Mouse (Mus musculus) layer of hippocampus, postnatal 25 days (tissue): Measurements from ENCODE around the gene Rps19bp1. TPM values are rescaled to one million over a fixed set of nuclear protein-coding genes. Genes with fewer than 3 reads are reported as not detected.
A peak's percentile ranks its signal among the peaks of the same experiment; 100 is the strongest.

Experiments
- DNase-seq, 2 experiments: peaks; one replicate each; pipeline ENCODE4 v3.0.0; 2022; ENCODE audit warnings: mixed read lengths in 2 of 2, low spot score in 1 of 2; ENCODE audit errors: extremely low spot score in 1 of 2
- total RNA-seq, 2 experiments: library from RNA; stranded (reverse); gene quantifications; 2 replicates each; pipeline ENCODE4 v1.2.3; 2021

Gene Rps19bp1
- total RNA-seq, 2 experiments from 2014 or later = 30.8 to 35.6 TPM

DNA sequence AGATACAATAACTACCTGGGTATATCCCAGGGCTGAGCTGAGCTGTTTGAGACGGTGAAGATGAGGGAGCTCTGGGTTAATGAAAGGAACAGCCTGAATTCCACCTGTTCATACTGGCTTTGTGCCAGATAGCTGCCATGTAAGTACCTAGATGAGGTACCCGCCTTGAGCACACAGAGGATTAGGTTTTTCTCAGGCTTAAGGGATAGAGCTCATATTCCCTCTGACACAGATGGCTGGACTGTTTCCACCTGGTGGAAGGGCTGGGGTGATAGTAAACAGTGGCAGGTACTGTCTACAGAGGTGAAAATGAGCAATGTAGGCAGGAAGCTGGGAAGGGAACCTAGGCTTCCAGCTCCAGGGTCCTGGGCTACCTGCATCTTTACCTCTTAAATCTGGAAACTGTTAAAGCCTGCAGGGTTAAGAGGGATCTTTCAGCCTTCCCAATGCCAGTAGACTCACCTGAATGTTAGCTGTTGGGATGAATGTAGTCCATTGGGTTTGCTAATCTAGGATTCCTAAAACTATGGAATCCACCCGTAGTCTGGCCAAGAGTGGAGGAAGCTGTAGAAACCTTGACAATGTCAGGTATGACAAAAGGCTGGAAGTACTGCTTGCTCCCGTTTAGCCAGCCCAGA, 6.4 kb downstream of the Rps19bp1 start:
- no peak for DNase-seq

DNA sequence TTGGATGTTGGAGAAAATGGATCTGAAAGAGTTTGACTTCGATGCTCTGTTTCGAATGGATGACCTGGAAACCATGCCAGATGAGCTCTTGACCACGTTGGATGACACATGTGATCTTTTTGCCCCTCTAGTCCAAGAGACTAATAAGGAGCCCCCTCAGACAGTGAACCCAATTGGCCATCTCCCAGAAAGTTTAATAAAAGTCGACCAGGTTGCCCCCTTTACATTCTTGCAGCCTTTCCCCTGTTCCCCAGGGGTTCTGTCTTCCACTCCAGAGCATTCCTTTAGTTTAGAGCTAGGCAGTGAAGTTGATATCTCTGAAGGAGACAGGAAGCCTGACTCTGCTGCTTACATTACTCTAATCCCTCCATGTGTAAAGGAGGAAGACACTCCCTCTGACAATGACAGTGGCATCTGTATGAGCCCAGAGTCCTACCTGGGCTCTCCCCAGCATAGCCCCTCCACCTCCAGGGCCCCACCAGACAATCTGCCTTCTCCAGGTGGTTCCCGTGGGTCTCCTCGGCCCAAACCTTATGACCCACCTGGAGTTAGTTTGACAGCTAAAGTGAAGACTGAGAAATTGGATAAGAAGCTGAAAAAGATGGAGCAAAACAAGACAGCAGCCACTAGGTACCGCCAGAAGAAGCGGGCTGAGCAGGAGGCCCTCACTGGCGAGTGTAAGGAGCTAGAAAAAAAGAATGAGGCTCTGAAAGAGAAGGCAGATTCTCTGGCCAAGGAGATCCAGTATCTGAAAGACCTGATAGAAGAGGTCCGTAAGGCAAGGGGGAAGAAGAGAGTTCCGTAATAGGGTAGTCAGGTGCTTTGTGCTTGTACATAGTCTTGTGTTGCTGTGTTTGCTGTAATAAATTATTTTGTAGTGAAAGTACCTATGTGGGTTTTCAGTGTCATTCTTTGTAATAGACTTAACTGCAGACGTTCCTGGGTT, 7.2 kb downstream of the Rps19bp1 start:
- DNase-seq = no peak

DNA sequence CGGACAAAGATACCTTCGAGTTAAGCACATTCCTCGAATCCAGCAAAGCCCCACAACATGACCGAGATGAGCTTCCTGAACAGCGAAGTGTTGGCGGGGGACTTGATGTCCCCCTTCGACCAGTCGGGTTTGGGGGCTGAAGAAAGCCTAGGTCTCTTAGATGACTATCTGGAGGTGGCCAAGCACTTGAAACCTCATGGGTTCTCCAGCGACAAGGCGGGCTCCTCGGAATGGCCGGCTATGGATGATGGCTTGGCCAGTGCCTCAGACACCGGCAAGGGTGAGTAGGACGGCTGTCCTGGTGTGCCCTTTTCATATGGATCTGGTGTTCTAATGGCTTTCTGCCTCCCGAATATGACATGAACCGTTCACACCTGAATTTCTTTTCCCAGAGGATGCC, 7.9 kb downstream of the Rps19bp1 start:
- no peak for DNase-seq

DNA sequence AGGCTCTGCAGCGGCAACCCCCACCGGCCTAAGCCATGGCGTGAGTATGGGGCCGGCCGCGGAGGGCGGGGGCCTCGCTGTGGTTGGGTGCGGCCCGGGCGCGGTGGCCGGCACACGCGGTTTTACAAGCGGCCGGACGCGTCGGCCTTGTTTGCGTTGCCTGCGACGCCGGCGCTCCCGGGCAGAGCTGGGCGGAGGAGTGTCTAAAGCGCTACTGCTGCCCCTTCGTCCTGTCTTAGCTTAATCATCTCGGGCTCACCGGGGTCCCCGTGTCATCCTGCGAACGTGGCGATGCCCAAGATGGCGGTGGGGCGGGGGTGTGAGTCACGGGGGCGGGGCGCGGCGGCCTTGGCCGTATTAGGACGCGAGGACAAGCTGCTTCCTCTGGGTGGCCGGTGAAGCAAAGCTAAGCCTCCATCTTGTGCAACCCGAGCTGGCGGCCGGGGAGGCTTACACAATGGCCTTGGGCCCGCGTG, 8.4 kb downstream of the Rps19bp1 start:
- peak in 1 of 2 experiments; percentile 55 for DNase-seq

DNA sequence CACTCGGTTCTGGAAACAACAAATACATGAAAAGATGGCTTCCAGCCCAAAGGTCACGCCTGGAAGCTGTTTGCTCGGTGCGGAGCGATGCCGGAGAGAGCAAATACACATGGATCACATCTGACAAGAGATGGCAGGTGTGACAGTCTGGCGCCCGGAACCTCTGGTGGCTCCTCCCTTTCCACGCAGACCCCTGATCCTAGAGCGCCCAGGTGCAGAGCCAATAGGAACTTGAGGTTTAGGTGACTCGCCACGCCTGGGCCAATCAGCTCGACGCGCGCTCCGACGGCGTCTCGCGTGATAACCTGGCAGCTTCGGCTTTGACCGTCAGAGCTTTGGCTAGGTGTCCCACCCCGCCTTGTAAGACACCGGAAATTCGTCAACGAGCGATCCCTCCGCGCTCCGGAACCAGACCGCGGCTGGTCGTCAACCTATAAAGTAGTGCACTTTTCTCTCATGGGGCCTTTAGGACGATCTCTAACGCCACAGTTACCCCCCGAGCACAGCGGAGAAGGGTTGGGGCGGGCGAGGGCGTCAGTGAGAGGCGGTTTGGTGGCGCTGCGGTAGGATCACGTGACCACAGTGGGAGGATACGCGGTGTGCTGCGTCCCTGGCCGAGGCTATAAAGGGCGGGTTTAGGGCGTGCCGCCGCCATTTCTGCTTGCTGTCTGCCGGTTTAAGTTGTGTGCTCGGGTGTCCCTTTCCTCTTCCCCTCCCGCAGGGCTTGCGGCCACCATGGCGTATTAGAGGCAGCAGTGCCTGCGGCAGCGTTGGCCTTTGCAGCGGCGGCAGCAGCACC, 9.1 kb downstream of the Rps19bp1 start, which contains the start of gene Atf4:
Gene Atf4, plus strand, starts transcription at position 338 of the 799 bp plus-strand sequence.
- peak; percentile 90 to 99 for DNase-seq

DNA sequence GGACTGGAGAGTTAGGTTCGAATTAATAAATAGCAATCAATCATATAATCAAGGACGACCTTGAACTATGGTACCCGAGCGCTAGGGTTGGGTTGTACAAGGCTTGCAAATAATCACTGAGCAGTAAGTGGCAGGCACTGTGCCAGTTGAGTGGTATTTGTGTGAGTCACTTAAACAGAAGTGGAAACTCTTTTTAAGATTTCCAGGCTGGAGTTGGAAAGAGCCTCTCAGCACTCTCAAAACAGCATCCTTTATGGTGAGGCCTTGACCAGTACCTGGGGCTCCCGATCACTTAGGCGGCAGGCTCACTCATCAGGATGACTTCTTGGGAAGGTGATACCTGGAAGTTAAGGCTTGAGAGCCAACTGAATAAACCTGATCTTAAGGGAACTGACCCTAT, 9.9 kb downstream of the Rps19bp1 start:
- no peak for DNase-seq

DNA sequence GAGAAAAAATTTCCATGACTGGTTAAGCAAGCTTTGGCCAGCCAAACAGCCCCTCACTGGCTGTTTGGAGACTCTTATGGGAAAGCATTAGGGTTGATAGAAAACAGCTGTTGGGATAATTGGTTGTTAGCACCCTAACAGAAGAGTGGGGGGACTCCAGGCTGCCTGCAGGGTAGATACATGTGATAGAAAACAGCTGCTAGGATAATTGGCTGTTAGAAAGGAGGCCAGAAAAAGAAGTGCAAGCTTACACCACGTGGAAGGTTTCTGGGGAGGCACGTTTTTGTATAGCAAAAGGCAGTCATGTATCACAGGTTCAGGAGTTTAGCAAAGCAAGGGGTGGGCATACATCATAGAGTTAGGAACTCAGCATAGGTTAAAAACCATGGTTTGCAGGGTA, 10.6 kb downstream of the Rps19bp1 start:
- no peak for DNase-seq

DNA sequence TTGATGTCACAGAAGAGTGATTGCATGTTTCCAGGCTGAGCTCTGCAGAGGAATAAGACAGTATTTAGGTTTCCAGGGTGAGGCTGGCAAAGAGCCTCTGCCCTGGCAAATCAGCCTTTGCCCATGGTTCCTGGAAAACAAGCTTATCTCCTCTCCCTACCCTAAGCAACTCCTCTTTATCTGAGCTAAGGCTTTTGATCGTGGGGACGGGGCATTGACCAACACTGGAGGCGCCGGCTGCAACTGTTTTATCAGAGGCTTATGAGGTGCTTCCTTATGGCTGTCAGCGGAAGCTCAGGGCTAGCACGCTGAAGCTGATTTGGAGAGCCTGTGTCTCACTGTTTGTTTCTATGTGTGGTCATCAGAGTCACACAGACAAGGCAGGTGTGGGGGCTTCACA, 13.5 kb downstream of the Rps19bp1 start:
- DNase-seq = no peak

DNA sequence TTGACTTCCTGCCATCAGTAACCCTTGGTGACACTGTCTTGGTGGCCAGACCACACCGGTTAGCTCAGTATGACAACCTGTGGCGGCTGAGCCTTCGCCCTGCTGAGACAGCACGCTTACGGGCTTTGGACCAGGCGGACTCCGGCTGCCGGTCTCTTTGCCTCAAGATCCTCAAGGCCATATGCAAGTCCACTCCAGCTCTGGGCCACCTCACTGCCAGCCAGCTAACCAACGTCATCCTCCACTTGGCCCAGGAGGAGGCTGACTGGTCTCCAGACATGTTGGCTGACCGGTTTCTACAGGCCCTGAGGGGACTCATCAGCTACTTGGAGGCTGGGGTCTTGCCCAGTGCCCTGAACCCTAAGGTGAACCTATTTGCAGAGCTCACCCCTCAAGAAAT, 14.4 kb downstream of the Rps19bp1 start:
- no peak for DNase-seq

DNA sequence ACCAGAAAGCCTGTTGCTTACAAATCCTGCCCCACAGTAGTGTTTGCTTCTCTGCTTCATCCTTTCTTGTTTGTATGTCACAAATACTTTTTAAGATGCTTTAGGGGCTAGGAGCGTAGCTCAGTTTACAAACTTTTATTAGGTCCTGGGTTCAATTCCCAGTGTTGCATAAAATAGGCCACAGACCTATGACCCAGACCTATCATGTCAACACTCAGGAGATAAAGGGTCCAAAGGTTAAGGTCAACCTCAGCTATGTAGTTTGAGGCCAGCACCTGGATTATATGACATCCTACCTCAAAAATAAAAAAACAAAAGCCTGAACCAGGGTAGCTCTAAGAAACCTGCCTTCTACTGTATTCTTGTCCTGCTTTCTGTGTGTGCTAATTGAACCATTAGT, 15.5 kb downstream of the Rps19bp1 start:
- no peak for DNase-seq

DNA sequence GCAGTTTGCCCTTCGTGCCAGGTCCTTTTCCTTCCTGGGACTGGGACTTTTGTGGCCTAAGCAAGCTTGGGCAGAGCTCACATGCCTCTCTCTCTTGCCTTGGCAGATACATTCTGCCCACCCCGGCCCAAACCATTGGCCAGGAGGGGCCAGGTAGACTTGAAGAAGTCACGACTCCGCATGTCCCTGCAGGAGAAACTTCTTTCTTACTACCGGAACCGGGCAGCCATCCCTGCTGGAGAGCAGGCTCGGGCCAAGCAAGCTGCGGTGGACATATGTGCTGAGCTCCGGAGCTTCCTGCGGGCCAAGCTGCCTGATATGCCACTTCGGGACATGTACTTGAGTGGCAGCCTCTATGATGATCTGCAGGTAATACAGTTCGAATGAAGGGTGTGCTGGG, 16.0 kb downstream of the Rps19bp1 start:
- no peak for DNase-seq

DNA sequence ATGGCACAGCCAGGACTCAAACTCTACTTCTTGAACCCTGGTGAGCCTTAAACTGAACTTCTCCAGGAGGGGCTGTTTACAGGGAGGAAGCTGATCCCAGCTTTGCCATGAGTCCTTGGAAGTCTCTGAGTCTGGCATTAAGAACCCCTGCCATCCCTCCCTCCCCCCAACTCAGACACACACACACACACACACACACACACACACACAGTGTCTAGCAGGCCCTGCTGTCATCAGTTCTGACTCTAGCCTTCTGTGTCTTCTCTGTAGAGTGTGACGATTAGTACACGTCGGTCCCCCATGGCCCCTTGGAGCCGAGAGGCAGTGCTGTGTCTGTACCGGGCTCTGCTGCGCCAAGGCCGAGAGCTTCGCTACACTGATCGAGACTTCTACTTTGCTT, 28.6 kb downstream of the Rps19bp1 start, which contains the start of gene AC140267.1:
Gene AC140267.1, plus strand, starts transcription at position 301 of the 400 bp plus-strand sequence.
- no peak for DNase-seq

DNA sequence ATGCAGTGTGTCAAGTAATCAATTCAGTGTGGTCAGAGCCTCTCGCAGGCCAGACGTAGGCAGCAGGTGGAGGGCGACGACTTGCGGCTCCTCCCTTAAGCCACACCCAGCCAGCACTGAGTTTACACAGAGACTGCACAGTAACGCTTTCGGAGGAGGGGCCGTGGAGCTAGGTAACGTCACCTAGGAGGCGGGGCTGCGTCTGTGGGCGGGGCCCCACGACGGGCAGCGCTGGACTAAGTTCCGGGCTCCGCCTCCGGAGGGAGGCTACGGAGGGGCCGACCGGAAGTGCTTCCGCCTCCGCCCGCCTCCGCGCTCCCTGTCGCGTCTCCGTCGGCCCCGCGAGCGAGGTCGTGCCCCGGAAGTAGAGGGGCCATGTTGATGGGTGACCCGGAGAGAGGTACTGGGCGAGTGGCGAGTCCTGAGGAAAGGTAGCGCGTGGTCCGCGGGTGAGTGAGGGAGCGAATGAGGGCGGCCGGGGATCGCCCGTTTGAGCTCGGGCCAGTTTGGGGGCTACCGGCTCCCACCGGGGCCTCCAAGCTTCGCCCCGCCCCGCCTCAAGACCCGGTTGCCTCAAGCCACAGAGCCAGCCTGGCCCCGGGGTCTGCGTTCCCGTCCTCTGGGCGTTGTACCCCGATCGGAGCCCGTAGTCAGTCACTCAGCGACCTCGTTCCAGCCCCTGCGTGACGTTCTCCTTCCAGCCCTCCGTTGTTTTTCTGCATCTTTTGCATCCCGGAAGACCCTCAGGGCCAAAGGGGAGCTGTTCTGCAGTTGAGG, 30.2 kb downstream of the Rps19bp1 start, which contains the start of gene Mief1:
Gene Mief1, plus strand, starts transcription at position 286 of the 777 bp plus-strand sequence.
- peak; percentile 87 to 89 for DNase-seq

DNA sequence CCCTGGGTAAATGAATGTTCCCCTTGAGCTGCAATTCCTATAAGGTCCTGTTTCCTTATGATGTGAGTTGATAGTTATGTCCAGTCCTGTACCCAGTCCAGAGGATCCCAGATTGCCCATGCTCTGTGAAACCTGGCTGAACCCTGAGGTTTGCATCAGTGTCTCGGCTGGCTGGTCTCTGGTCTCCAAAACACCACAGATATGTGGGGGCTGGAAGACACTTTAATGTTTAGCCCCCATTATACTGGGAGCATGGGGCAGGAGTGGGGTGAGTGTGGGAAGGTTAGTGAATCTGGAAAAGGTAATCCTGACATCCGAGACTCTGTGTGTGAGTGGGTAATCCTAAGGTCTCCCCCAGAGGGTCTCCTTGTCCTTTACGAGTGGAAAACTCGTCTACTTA, 31.1 kb downstream of the Rps19bp1 start:
- no peak for DNase-seq

DNA sequence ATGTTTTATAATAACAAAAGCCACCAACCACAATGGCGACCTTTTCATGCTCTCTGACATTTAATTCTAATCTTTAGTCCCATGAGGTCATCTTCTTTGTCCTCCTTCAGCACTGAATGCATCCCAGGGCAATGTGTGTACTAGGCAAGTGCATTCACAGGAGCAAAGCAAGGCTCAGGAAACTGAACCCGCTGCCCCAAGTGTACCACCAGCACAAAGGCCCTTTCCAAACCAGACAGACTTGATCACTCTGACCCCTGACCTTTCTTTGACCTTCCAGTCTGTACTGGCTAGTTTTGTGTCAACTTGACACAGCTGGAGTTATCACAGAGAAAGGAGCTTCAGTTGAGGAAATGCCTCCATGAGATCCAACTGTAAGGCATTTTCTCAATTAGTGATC, 31.8 kb downstream of the Rps19bp1 start:
- no peak for DNase-seq

DNA sequence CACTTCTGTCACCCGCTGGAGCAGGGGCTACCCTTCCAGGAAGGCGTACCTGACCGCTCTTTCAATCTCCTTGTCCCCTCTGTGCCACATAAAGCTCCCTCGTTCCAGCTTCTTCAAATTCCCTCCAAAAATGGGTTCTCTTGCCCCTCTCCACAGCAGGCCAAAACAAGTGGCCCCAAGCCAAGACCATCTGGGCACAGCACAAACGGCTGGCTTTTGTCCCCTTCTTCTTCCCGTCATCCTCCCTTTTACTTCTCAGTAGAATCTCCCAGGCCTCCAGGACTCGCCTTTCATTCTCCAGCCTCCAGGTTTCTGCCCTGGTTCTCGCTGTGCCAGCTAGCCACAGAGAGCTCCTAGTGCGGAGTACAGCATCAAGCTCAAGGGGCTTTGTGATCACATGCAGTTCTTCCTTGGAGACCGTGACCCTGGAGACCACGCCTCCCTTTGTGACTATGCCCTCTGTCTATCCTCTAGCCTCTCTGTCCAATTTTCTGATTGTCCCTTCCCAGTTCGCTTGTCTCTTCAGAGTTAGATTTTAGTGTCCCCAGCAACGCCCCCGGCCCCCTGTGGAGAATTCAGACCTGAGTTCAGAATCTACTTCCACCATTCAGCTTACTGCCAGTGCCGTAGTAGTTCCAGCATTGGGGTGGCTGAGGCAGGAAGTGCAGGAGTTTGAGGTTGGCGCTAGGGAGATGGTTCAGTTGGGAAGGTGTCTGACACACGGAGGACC, 35.9 kb downstream of the Rps19bp1 start:
- DNase-seq = no peak

DNA sequence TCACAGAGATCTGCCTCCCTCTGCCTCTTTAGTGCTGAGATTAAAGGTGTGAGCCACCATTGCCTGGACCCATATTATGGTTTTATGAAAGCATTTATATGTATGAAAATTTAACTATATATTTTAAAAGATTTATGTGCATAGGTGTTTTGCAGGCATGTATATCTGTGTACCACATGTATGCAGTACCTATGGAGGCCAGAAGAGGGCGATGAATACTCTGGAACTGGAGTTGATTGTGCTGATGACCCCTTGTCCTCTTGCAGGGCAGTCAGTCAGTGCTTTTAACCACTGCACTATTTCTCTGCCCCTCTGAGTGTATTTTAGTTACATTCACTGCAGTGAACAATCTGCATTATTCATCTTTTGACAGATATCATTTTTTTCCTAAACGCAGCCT, 38.3 kb downstream of the Rps19bp1 start:
- peak in 1 of 2 experiments; percentile 59 for DNase-seq

DNA sequence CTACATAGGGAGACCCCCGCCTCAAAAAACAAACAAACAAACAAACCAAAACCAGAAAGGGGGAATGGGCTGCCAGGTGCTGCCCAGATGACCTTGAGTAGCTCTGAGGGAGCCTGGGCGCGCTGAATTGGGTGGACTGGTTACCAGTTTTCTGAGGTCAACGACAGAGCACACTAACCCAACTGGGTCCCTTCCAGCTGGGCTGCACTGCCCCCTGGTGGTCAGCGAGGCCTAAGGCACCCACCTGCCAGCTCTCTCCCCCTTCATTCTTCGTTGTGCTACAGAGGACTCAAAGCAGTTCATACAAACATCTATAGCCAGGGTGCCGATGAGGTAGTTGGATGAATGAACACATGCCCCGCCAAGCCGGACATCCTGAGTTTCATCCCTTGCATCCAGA, 38.9 kb downstream of the Rps19bp1 start:
- peak; percentile 59 to 76 for DNase-seq

DNA sequence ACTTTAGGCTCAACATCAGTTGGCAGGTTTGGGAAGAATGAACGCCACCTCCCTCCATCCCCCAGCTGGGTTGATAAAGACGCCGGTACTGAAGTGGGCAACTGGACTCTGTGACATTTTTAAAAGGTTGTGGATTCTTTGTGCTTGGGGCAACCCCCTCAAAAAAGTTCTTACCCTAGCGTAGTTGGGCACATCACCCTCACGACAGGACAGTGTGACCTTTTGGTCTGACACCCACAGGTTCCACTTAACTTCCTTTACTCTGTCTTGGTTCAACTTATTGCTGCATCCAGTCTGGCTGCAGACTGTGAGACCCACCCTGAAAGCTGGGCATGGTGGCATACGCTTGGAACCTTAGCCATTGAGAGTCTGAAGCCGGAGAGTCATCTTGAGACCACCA, 40.4 kb downstream of the Rps19bp1 start:
- DNase-seq = no peak
